Comparison of ENCODE assay signal across 8 mouse cellular contexts in genomic region chr13:117550108-117550507, GRCm38 (mm10). TPM values are rescaled to one million over a fixed set of nuclear protein-coding genes. Genes with fewer than 3 reads are reported as not detected.
DNase-seq lines count a peak whose midpoint lies in the region; TF ChIP-seq lines count a peak whose summit lies in the region.
"Had no signal": no experiment of that assay in that cellular context is flagged by ENCODE, and none has a peak within 500 bp of the region (broad histone marks: within the 10 kb centered on the region; RNA-seq: fewer than 3 reads in every experiment).

No protein-coding gene starts in this region.

- no peak overlapping the region for H3K4me3 ChIP-seq in thymus, adult 2 months (ENCODE audit: control insufficient read depth, insufficient read depth, low read length)
- H3K4me3 ChIP-seq in bone marrow, adult 2 months (replicated peaks; ENCODE audit: control insufficient read depth, low read depth, low read length) = no peak overlapping the region
- no peak overlapping the region for H3K4me3 ChIP-seq in embryonic facial prominence, embryonic 10.5 days

- H3K27me3 ChIP-seq in thymus, adult 2 months (ENCODE audit: control insufficient read depth, insufficient read depth, low read length) = no peaks in the 10 kb centered on the region
- no peaks in the 10 kb centered on the region for H3K27me3 ChIP-seq in embryonic facial prominence, embryonic 10.5 days (replicated peaks; ENCODE audit: low read depth, poor library complexity, severe bottlenecking)

- DNase-seq in thymus, adult 2 months = peak; percentile 6
- no peak for DNase-seq in thymus, adult 18-20 months
- DNase-seq in embryonic facial prominence, embryonic 10.5 days (ENCODE audit: low spot score) = peak; percentile 52
- peak; percentile 35 for DNase-seq in hindlimb bud, embryonic 11.5 days (ENCODE audit: extremely low spot score, low read depth, low spot score)
- DNase-seq in lung, postnatal 10 days = peak; percentile 11
- DNase-seq in right cerebral cortex, postnatal 25 days = peak; percentile 54

- no peak overlapping the region for H3K27ac ChIP-seq in thymus, adult 2 months (ENCODE audit: control insufficient read depth, insufficient read depth, low read length)
- no peak overlapping the region for H3K27ac ChIP-seq in bone marrow, adult 2 months (ENCODE audit: control insufficient read depth, insufficient read depth, low read depth, low read length, poor library complexity)
- no peak overlapping the region for H3K27ac ChIP-seq in embryonic facial prominence, embryonic 10.5 days (replicated peaks)

- no peaks in the 10 kb centered on the region for H3K36me3 ChIP-seq in thymus, adult 2 months (ENCODE audit: control insufficient read depth, insufficient read depth, low read length)
- H3K36me3 ChIP-seq in embryonic facial prominence, embryonic 10.5 days (replicated peaks) = no peaks in the 10 kb centered on the region

- no peaks in the 10 kb centered on the region for H3K9me3 ChIP-seq in embryonic facial prominence, embryonic 10.5 days

- H3K4me1 ChIP-seq in thymus, adult 2 months (replicated peaks; ENCODE audit: control insufficient read depth, insufficient read depth, low read length) = no peaks in the 10 kb centered on the region
- no peaks in the 10 kb centered on the region for H3K4me1 ChIP-seq in bone marrow, adult 2 months (ENCODE audit: control insufficient read depth, insufficient read depth, low read length)
- no peaks in the 10 kb centered on the region for H3K4me1 ChIP-seq in embryonic facial prominence, embryonic 10.5 days

- whole genome bisulfite sequencing in thymus, adult 2 months = 39% methylated on average over 3 of the region's 3 CpGs
- WGBS in bone marrow, adult 2 months = 50% methylated on average over 3 of the region's 3 CpGs
- WGBS in embryonic facial prominence, embryonic 10.5 days = 43% methylated on average over 3 of the region's 3 CpGs

- no peak for TF ChIP-seq CTCF in thymus, adult 2 months (IDR thresholded peaks at IDR 0.05; ENCODE audit: borderline replicate concordance, control insufficient read depth, extremely low read depth, insufficient read depth, low read length, poor library complexity)
- TF ChIP-seq CTCF in bone marrow, adult 2 months (IDR thresholded peaks at IDR 0.05; ENCODE audit: control insufficient read depth, insufficient read depth, low read length) = peak; percentile 61

- no peak for TF ChIP-seq POLR2A in thymus, adult 2 months (IDR thresholded peaks at IDR 0.05; ENCODE audit: control insufficient read depth, extremely low read depth, insufficient read depth, low read length, poor library complexity)
- no peak for TF ChIP-seq POLR2A in bone marrow, adult 2 months (IDR thresholded peaks at IDR 0.05; ENCODE audit: borderline replicate concordance, control insufficient read depth, low read depth, low read length)

RNA-seq across cellular contexts. Expression of gene Hcn1, which starts 52.0 kb away (rescaled TPM):
- 0.09 and 0.20 TPM in 2 replicates for polyA plus RNA-seq in thymus, adult 2 months (2012; rRNA removed)
- 0.10 TPM in 1 of 2 replicates, not detected in the other for polyA plus RNA-seq in bone marrow, adult 2 months (2011; ENCODE audit: insufficient read depth, insufficient read length, low replicate concordance, missing spikeins)
- polyA plus RNA-seq in embryonic facial prominence, embryonic 10.5 days (2016; fragmentation: Nextera tagmentation; extraction: Ambion mirVana) = 0.01 and 0.11 TPM in 2 replicates
- polyA plus RNA-seq: liver, embryonic 16.5 days had no signal

Comparison
In these comparisons a context has a peak if more than half of its experiments do, and no peak if none do; other contexts are left out.
1. DNase-seq: peak in thymus, adult 2 months (single experiment), embryonic facial prominence, embryonic 10.5 days (single experiment), hindlimb bud, embryonic 11.5 days (single experiment), lung, postnatal 10 days (single experiment) and right cerebral cortex, postnatal 25 days (single experiment); none in thymus, adult 18-20 months (0 of 2).